Mouse (Mus musculus): ENCODE results near the gene Poln. TPM values are rescaled to one million over a fixed set of nuclear protein-coding genes. Genes with fewer than 3 reads are reported as not detected.

The Poln gene
- polyA plus RNA-seq, 1 experiment = 2.3 TPM

- Histone ChIP-seq H3K36me3 (ENCODE audit: control insufficient read depth, insufficient read depth, low read length) (no peaks in the 10 kb centered on the region), H3K27me3 (ENCODE audit: control insufficient read depth, insufficient read depth, low read length) (no peaks in the 10 kb centered on the region; the same call in 1 of the 2 replicates), H3K4me3 (ENCODE audit: control insufficient read depth, insufficient read depth, low read length) (no peak overlapping the region), H3K4me1 (replicated peaks; ENCODE audit: control insufficient read depth, insufficient read depth, low read length) (no peaks in the 10 kb centered on the region), H3K27ac (ENCODE audit: control insufficient read depth, insufficient read depth, low read length) (no peak overlapping the region)
- TF ChIP-seq POLR2A (IDR thresholded peaks at IDR 0.05; ENCODE audit: control insufficient read depth, extremely low read depth, insufficient read depth, low read length, poor library complexity) (no peak), CTCF (IDR thresholded peaks at IDR 0.05; ENCODE audit: borderline replicate concordance, control insufficient read depth, extremely low read depth, insufficient read depth, low read length, poor library complexity) (no peak)
- no peak for DNase-seq
- whole genome bisulfite sequencing = 32% methylated on average over 3 of the region's 3 CpGs
Observed at GRCm38 (mm10) chr5:33976267-33976666, 193.0 kb downstream of the Poln start.

- Histone ChIP-seq H3K36me3 (ENCODE audit: control insufficient read depth, insufficient read depth, low read length) (no peaks in the 10 kb centered on the region), H3K27ac (ENCODE audit: control insufficient read depth, insufficient read depth, low read length) (no peak overlapping the region), H3K27me3 (ENCODE audit: control insufficient read depth, insufficient read depth, low read length) (no peaks in the 10 kb centered on the region; the same call in 1 of the 2 replicates), H3K4me3 (ENCODE audit: control insufficient read depth, insufficient read depth, low read length) (no peak overlapping the region), H3K4me1 (replicated peaks; ENCODE audit: control insufficient read depth, insufficient read depth, low read length) (no peaks in the 10 kb centered on the region)
- DNase-seq = no peak
- TF ChIP-seq POLR2A (IDR thresholded peaks at IDR 0.05; ENCODE audit: control insufficient read depth, extremely low read depth, insufficient read depth, low read length, poor library complexity) (no peak), CTCF (IDR thresholded peaks at IDR 0.05; ENCODE audit: borderline replicate concordance, control insufficient read depth, extremely low read depth, insufficient read depth, low read length, poor library complexity) (no peak)
- WGBS = 81% methylated on average over 2 of the region's 2 CpGs
Observed at GRCm38 (mm10) chr5:33974736-33975135, 194.5 kb downstream of the Poln start.

- no peak overlapping the region for H3K4me3 ChIP-seq (ENCODE audit: control insufficient read depth, insufficient read depth, low read length)
- H3K36me3 ChIP-seq (ENCODE audit: control insufficient read depth, insufficient read depth, low read length) = no peaks in the 10 kb centered on the region
- no peaks in the 10 kb centered on the region for H3K27me3 ChIP-seq (ENCODE audit: control insufficient read depth, insufficient read depth, low read length)
- H3K4me1 ChIP-seq (replicated peaks; ENCODE audit: control insufficient read depth, insufficient read depth, low read length) = 0 out of 2 replicates have a peak, but pooled peaks cover 2% of the 10 kb centered on the region
- TF ChIP-seq POLR2A (IDR thresholded peaks at IDR 0.05; ENCODE audit: control insufficient read depth, extremely low read depth, insufficient read depth, low read length, poor library complexity) (no peak), CTCF (IDR thresholded peaks at IDR 0.05; ENCODE audit: borderline replicate concordance, control insufficient read depth, extremely low read depth, insufficient read depth, low read length, poor library complexity) (no peak)
- no peak for DNase-seq
- WGBS = 94% methylated on average over 4 of the region's 4 CpGs
- H3K27ac ChIP-seq (ENCODE audit: control insufficient read depth, insufficient read depth, low read length) = no peak overlapping the region
Observed at GRCm38 (mm10) chr5:33959382-33959781, 209.9 kb downstream of the Poln start.

Other genes with a start within 250 kb of the Poln start
- gene Nelfa, start 233.0 kb downstream of the Poln start, polyA plus RNA-seq (2012; rRNA removed) = 85.1 and 100 TPM in 2 replicates
- gene Gm1673, start 186.0 kb downstream of the Poln start, polyA plus RNA-seq (2012; rRNA removed) = 38.3 and 41.9 TPM in 2 replicates
- gene Nat8l, start 173.5 kb downstream of the Poln start, polyA plus RNA-seq (2012; rRNA removed) = 8.3 and 12.1 TPM in 2 replicates
- 3.3 and 4.2 TPM in 2 replicates for gene Haus3, start 79 bp upstream of the Poln start, polyA plus RNA-seq (2012; rRNA removed)
- gene Mxd4, start 18.3 kb upstream of the Poln start, polyA plus RNA-seq (2012; rRNA removed) = 515 and 525 TPM in 2 replicates
- 30.1 and 39.1 TPM in 2 replicates for gene Zfyve28, start 119.0 kb upstream of the Poln start, polyA plus RNA-seq (2012; rRNA removed)
- not detected in 2 replicates for gene Cfap99, start 119.2 kb upstream of the Poln start, polyA plus RNA-seq (2012; rRNA removed)
- gene Rnf4, start 166.8 kb upstream of the Poln start, polyA plus RNA-seq (2012; rRNA removed) = 110 and 125 TPM in 2 replicates
- gene Fam193a, start 200.5 kb upstream of the Poln start, polyA plus RNA-seq (2012; rRNA removed) = 118 and 130 TPM in 2 replicates